Mouse (Mus musculus): ENCODE measurements around the gene BC030867. TPM values are rescaled to one million over a fixed set of nuclear protein-coding genes. Genes with fewer than 3 reads are reported as not detected.

The BC030867 gene
- polyA plus RNA-seq, 1 experiment: 5.2 TPM

DNA sequence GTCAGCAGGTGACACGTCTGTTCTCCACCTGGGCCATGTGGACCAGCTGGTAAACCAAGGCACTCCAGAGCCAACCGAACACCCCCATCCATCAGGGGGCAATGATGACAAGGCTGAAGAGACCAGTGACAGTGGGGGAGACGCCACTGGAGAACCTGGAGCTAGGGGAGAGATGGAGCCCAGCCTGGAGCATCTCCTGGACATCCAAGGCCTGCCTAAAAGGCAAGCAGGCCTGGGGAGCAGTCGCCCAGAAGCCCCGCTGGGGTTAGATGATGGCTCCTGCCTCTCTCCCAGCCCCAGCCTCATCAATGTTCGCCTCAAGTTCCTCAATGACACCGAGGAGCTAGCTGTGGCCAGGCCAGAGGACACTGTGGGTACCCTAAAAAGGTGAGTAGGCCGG is 38.8 kb downstream of the BC030867 start:
- TF ChIP-seq POLR2A (IDR thresholded peaks at IDR 0.05; ENCODE audit: low read depth, low read length) (no peak), CTCF (IDR thresholded peaks at IDR 0.05; ENCODE audit: extremely low read depth, insufficient read length, insufficient replicate concordance, low read depth, low read length) (no peak)
- Histone ChIP-seq H3K27ac (ENCODE audit: insufficient read depth, low read depth, low read length) (no peak overlapping the region), H3K27me3 (ENCODE audit: control insufficient read depth, insufficient read depth, low read length) (no peaks in the 10 kb centered on the region), H3K36me3 (ENCODE audit: control insufficient read depth, insufficient read depth, low read length) (peaks cover 41% of the 10 kb centered on the region), H3K4me1 (ENCODE audit: control insufficient read depth, insufficient read depth, insufficient read length, low read length) (no peaks in the 10 kb centered on the region), H3K4me3 (ENCODE audit: low read depth, low read length) (no peak overlapping the region)
- 91% methylated on average over 8 of the region's 8 CpGs for whole genome bisulfite sequencing

DNA sequence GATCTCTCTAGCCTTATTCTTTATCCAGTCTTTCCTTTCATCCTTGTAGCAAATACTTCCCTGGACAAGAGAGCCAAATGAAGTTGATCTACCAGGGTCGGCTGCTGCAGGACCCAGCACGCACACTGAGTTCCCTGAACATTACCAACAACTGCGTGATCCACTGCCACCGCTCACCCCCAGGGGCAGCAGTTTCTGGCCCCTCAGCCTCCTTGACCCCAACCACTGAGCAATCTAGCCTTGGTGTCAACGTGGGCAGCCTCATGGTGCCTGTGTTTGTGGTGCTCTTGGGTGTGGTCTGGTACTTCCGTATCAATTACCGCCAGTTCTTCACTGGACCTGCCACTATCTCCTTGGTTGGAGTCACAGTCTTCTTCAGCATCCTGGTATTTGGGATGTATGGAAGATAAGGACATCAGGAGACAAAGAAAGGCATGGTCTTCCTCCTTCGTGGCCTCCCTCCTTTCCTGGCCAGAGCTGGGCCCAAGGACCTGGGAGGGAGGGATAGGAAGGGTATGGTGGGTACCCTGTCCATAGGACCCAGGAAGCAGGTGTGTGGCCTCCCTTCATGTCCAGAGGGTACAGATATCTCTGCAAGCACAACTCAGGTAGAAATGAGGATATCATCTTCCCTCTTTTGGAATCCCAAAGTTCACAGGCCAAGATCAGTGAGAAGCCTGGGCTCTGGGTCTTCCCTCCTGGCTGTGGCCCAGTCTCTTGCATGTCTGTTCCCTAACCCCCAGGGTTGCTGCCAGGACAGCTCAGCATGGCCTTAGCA is 39.5 kb downstream of the BC030867 start:
- Histone ChIP-seq H3K4me3 (ENCODE audit: low read depth, low read length) (no peak overlapping the region), H3K27ac (ENCODE audit: insufficient read depth, low read depth, low read length) (no peak overlapping the region), H3K36me3 (ENCODE audit: control insufficient read depth, insufficient read depth, low read length) (peaks cover 47% of the 10 kb centered on the region), H3K4me1 (ENCODE audit: control insufficient read depth, insufficient read depth, insufficient read length, low read length) (no peaks in the 10 kb centered on the region), H3K27me3 (ENCODE audit: control insufficient read depth, insufficient read depth, low read length) (no peaks in the 10 kb centered on the region)
- 82% methylated on average over 8 of the region's 8 CpGs for WGBS
- no peak for TF ChIP-seq CTCF (IDR thresholded peaks at IDR 0.05; ENCODE audit: extremely low read depth, insufficient read length, insufficient replicate concordance, low read depth, low read length)
- no peak for TF ChIP-seq POLR2A (IDR thresholded peaks at IDR 0.05; ENCODE audit: low read depth, low read length)

DNA sequence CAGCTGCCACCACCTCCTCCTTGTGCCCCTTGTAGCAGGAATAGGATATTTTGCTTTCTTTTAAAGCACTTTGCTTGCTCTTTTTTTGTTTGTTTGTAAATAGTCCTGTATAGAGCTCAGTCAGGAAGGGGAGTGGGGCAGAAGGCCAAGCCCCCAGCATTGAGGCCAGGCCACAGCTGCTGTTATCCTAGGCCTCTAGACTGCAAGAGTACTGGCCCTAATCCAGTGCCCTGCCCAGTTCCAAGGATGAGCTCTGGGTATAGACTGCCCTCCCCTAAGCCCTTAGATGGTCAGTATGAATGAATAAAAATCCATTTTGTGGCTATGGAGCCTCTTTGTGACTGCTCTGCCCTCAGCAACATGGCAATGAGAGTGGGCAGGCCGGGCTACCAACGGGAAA is 40.2 kb downstream of the BC030867 start:
- Histone ChIP-seq H3K4me1 (ENCODE audit: control insufficient read depth, insufficient read depth, insufficient read length, low read length) (no peaks in the 10 kb centered on the region), H3K27ac (ENCODE audit: insufficient read depth, low read depth, low read length) (no peak overlapping the region), H3K27me3 (ENCODE audit: control insufficient read depth, insufficient read depth, low read length) (no peaks in the 10 kb centered on the region), H3K4me3 (ENCODE audit: low read depth, low read length) (no peak overlapping the region), H3K36me3 (ENCODE audit: control insufficient read depth, insufficient read depth, low read length) (peaks cover 48% of the 10 kb centered on the region)
- TF ChIP-seq POLR2A (IDR thresholded peaks at IDR 0.05; ENCODE audit: low read depth, low read length): no peak
- TF ChIP-seq CTCF (IDR thresholded peaks at IDR 0.05; ENCODE audit: extremely low read depth, insufficient read length, insufficient replicate concordance, low read depth, low read length): no peak
- WGBS: 68% methylated on average over 2 of the region's 2 CpGs

DNA sequence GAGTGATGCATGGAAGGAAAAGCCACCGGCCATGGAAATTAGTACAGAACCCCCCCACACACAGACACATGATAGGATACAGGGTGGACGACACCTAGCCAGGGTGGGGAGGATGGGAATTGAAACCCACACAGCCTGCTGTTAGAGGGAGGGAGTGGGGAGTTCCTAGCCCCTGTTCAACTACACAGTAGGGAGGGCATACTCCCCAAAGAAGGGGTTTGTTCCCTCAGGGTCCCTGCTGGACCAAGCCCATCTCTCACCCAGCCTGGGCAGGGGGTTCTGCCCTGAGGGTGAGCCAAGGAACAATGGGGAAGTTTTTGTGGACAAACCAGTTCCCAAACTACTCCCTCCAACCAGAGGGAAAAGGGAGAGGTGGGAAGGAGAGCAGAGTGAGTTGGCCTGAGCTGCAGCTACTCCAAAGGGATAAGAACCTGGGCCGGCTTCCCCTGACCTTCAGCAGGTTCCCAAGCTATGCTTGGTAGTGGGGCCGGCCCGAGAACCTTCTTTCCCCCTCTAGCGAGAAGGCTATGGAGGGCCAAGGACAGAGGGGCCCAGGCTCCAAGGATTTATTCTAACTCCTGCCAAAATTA is 40.9 kb downstream of the BC030867 start:
- WGBS: 71% methylated on average over 6 of the region's 6 CpGs
- TF ChIP-seq CTCF (IDR thresholded peaks at IDR 0.05; ENCODE audit: extremely low read depth, insufficient read length, insufficient replicate concordance, low read depth, low read length) (no peak), POLR2A (IDR thresholded peaks at IDR 0.05; ENCODE audit: low read depth, low read length) (no peak)
- Histone ChIP-seq H3K36me3 (ENCODE audit: control insufficient read depth, insufficient read depth, low read length) (peaks cover 48% of the 10 kb centered on the region), H3K27ac (ENCODE audit: insufficient read depth, low read depth, low read length) (no peak overlapping the region), H3K4me3 (ENCODE audit: low read depth, low read length) (no peak overlapping the region), H3K4me1 (ENCODE audit: control insufficient read depth, insufficient read depth, insufficient read length, low read length) (no peaks in the 10 kb centered on the region), H3K27me3 (ENCODE audit: control insufficient read depth, insufficient read depth, low read length) (no peaks in the 10 kb centered on the region)

DNA sequence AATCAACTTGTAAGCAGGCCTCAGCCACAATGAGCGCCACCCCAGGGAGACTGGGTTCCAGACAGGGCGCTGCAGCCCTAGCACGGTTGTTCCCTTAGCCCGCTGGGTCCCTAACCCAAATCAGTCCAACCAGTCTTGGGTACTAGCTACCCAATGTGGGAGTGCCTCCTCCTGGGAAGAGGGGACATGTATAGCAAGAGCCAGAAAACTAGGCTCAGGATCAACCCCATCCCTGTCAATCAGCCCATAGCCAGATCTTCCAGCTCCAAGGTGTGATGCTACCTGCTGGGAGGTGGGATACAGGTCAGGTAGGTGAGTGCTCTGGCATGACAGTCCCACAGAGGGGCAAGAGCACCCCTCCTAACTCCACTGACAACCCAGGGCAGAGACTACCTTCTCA is 41.5 kb downstream of the BC030867 start:
- no peak overlapping the region for H3K4me3 ChIP-seq (ENCODE audit: low read depth, low read length)
- H3K36me3 ChIP-seq (ENCODE audit: control insufficient read depth, insufficient read depth, low read length): peaks cover 48% of the 10 kb centered on the region
- H3K27me3 ChIP-seq (ENCODE audit: control insufficient read depth, insufficient read depth, low read length): no peaks in the 10 kb centered on the region
- no peak overlapping the region for H3K27ac ChIP-seq (ENCODE audit: insufficient read depth, low read depth, low read length)
- TF ChIP-seq POLR2A (IDR thresholded peaks at IDR 0.05; ENCODE audit: low read depth, low read length): no peak
- no peak for TF ChIP-seq CTCF (IDR thresholded peaks at IDR 0.05; ENCODE audit: extremely low read depth, insufficient read length, insufficient replicate concordance, low read depth, low read length)
- peaks cover 4% of the 10 kb centered on the region; the same call in 1 of the 2 replicates for H3K4me1 ChIP-seq (ENCODE audit: control insufficient read depth, insufficient read depth, insufficient read length, low read length)
- WGBS: 89% methylated on average over 4 of the region's 4 CpGs

DNA sequence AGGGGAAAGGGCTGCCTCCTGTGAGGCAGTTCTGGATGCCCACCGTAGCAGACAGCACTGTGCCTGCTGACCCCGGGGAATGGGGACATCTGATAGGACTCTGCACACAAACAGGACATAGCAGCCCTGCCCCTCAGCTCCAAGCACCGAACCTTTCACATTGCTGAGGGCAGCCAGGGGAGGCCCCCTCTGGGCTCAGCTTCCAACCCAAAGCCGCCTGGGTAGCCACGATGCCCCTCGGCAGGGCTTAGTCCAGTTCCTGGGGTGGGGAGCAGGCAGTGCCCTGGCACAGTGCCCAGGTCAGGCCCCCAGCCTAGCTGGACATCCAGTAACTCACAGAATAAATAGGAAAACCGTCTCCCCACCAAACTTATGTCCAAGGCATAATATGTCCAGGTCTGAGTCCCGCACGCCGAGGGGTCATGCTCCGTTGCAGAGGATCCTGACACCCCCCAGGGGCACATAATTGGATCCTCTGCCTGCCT is 42.4 kb downstream of the BC030867 start:
- no peak for TF ChIP-seq CTCF (IDR thresholded peaks at IDR 0.05; ENCODE audit: extremely low read depth, insufficient read length, insufficient replicate concordance, low read depth, low read length)
- Histone ChIP-seq H3K4me3 (ENCODE audit: low read depth, low read length) (no peak overlapping the region), H3K36me3 (ENCODE audit: control insufficient read depth, insufficient read depth, low read length) (peaks cover 48% of the 10 kb centered on the region), H3K4me1 (ENCODE audit: control insufficient read depth, insufficient read depth, insufficient read length, low read length) (peaks cover 7% of the 10 kb centered on the region; the same call in 1 of the 2 replicates), H3K27me3 (ENCODE audit: control insufficient read depth, insufficient read depth, low read length) (no peaks in the 10 kb centered on the region), H3K27ac (ENCODE audit: insufficient read depth, low read depth, low read length) (no peak overlapping the region)
- WGBS: 87% methylated on average over 11 of the region's 11 CpGs

DNA sequence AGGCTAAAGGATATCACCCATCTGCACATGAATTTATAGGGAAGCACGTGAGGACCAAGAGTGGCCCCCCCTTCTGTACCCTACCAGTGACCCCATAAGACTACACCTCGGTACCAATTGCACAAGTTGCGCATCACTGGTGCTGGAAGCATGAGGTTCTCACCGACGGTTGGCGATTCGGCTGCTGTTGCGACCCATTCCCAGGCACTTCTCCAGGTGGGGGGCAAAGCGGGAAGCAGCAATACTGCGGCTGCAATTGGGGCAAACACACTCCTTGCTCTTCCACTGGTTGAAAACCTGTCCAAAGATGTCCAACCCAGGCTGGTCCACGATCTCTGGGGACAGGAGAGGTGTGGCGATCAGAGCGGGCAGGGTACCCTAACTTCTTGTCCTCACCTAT is 45.3 kb downstream of the BC030867 start:
- H3K4me1 ChIP-seq (ENCODE audit: control insufficient read depth, insufficient read depth, insufficient read length, low read length): peaks cover 7% of the 10 kb centered on the region; the same call in 1 of the 2 replicates
- H3K27me3 ChIP-seq (ENCODE audit: control insufficient read depth, insufficient read depth, low read length): no peaks in the 10 kb centered on the region
- no peak overlapping the region for H3K4me3 ChIP-seq (ENCODE audit: low read depth, low read length)
- H3K27ac ChIP-seq (ENCODE audit: insufficient read depth, low read depth, low read length): no peak overlapping the region
- peaks cover 30% of the 10 kb centered on the region for H3K36me3 ChIP-seq (ENCODE audit: control insufficient read depth, insufficient read depth, low read length)
- 95% methylated on average over 13 of the region's 13 CpGs for WGBS
- TF ChIP-seq POLR2A (IDR thresholded peaks at IDR 0.05; ENCODE audit: low read depth, low read length) (no peak), CTCF (IDR thresholded peaks at IDR 0.05; ENCODE audit: extremely low read depth, insufficient read length, insufficient replicate concordance, low read depth, low read length) (no peak)
